ENCODE assay signal across 8 mouse cellular contexts in genomic region chr6:86479311-86479710, GRCm38 (mm10). TPM values are rescaled to one million over a fixed set of nuclear protein-coding genes. Genes with fewer than 3 reads are reported as not detected.
A peak's percentile ranks its signal among the peaks of the same experiment; 100 is the strongest.
DNase-seq lines count a peak whose midpoint lies in the region; ATAC-seq lines count a peak whose summit lies in the region.
"Had no signal": no experiment of that assay in that cellular context is flagged by ENCODE, and none has a peak within 500 bp of the region (broad histone marks: within the 10 kb centered on the region; RNA-seq: fewer than 3 reads in every experiment).

No protein-coding gene starts in this region.

- ATAC-seq in midbrain, embryonic 11.5 days (ENCODE audit: low FRiP score), result no peak

- H3K9ac ChIP-seq in midbrain, embryonic 11.5 days (ENCODE audit: low read length), result no peak overlapping the region

- no peaks in the 10 kb centered on the region for H3K27me3 ChIP-seq in limb, embryonic 10.5 days (ENCODE audit: low read depth, poor library complexity, severe bottlenecking)
- H3K27me3 ChIP-seq in midbrain, embryonic 11.5 days (ENCODE audit: control insufficient read depth, insufficient read depth, low read length), result no peaks in the 10 kb centered on the region

- no peak overlapping the region for H3K4me2 ChIP-seq in midbrain, embryonic 11.5 days

- H3K9me3 ChIP-seq in limb, embryonic 10.5 days (replicated peaks), result no peaks in the 10 kb centered on the region
- H3K9me3 ChIP-seq in midbrain, embryonic 11.5 days (ENCODE audit: control insufficient read depth, low read length), result no peaks in the 10 kb centered on the region

- H3K27ac ChIP-seq in brown adipose tissue, adult 24 weeks (replicated peaks; ENCODE audit: low read depth, low read length), result peak overlapping the region; percentile 84
- H3K27ac ChIP-seq in limb, embryonic 10.5 days, result peak overlapping the region; percentile 81
- H3K27ac ChIP-seq in midbrain, embryonic 11.5 days (ENCODE audit: low read depth, low read length), result no peak overlapping the region

- H3K4me3 ChIP-seq in brown adipose tissue, adult 24 weeks (ENCODE audit: insufficient read depth, low read depth, low read length), result no peak overlapping the region
- no peak overlapping the region for H3K4me3 ChIP-seq in limb, embryonic 10.5 days
- no peak overlapping the region for H3K4me3 ChIP-seq in midbrain, embryonic 11.5 days (ENCODE audit: low read depth, low read length)

- 63% methylated on average over 3 of the region's 3 CpGs for WGBS in limb, embryonic 10.5 days
- 66% methylated on average over 3 of the region's 3 CpGs for WGBS in midbrain, embryonic 11.5 days

- 0 out of 2 replicates have a peak, but pooled peaks cover 2% of the 10 kb centered on the region for H3K36me3 ChIP-seq in limb, embryonic 10.5 days
- no peaks in the 10 kb centered on the region for H3K36me3 ChIP-seq in midbrain, embryonic 11.5 days (ENCODE audit: control insufficient read depth, insufficient read depth, low read length)

- H3K4me1 ChIP-seq in brown adipose tissue, adult 24 weeks (ENCODE audit: control insufficient read depth, insufficient read depth, insufficient read length, low read length), result peaks cover 40% of the 10 kb centered on the region
- H3K4me1 ChIP-seq in limb, embryonic 10.5 days, result peaks cover 48% of the 10 kb centered on the region
- peaks cover 5% of the 10 kb centered on the region; the same call in 1 of the 2 replicates for H3K4me1 ChIP-seq in midbrain, embryonic 11.5 days (ENCODE audit: control insufficient read depth, insufficient read depth, low read length)

- intact Hi-C loops in heart, postnatal 14 days (cut with DNase I), result no loop called here

- DNase-seq in adipocyte (ENCODE audit: low spot score), result peak; percentile 23
- peak; percentile 44 to 45 for DNase-seq in heart, postnatal 14 days
- no peak for DNase-seq in limb, embryonic 10.5 days (ENCODE audit: low spot score)
- no peak for DNase-seq in frontal cortex, postnatal 14 days (ENCODE audit: low spot score in 2 of 2)
- DNase-seq in midbrain, embryonic 11.5 days (ENCODE audit: low spot score, missing footprints), result no peak
- DNase-seq in testis, postnatal 10 days (ENCODE audit: low spot score), result no peak

RNA-seq across cellular contexts. Expression of gene C87436, which starts 41.1 kb away (rescaled TPM):
- polyA plus RNA-seq in brown adipose tissue, adult 24 weeks (2012; ENCODE audit: insufficient read depth, insufficient read length, missing spikeins), result 10.4 and 13.6 TPM in 2 replicates
- 10 to 100 TPM; 11.4 to 12.4 TPM for total RNA-seq in heart, postnatal 14 days (2021)
- 23.9 and 25.2 TPM in 2 replicates for polyA plus RNA-seq in limb, embryonic 10.5 days (2016; fragmentation: Nextera tagmentation; extraction: Ambion mirVana)
- polyA plus RNA-seq in midbrain, embryonic 11.5 days (2014; fragmentation: Nextera tagmentation; extraction: Ambion mirVana), result 23.6 and 26.4 TPM in 2 replicates

RNA-seq across cellular contexts. Expression of gene Pcbp1, which starts 46.8 kb away (rescaled TPM):
- 107 and 116 TPM in 2 replicates for polyA plus RNA-seq in brown adipose tissue, adult 24 weeks (2012; ENCODE audit: insufficient read depth, insufficient read length, missing spikeins)
- 100 to 1,000 TPM; 168 to 179 TPM for total RNA-seq in heart, postnatal 14 days (2021)
- polyA plus RNA-seq in limb, embryonic 10.5 days (2016; fragmentation: Nextera tagmentation; extraction: Ambion mirVana), result 562 and 618 TPM in 2 replicates
- polyA plus RNA-seq in midbrain, embryonic 11.5 days (2014; fragmentation: Nextera tagmentation; extraction: Ambion mirVana), result 418 and 497 TPM in 2 replicates

RNA-seq across cellular contexts. Expression of gene Gm44790, which starts 52.9 kb away (rescaled TPM):
- not detected in 2 replicates for polyA plus RNA-seq in brown adipose tissue, adult 24 weeks (2012; ENCODE audit: insufficient read depth, insufficient read length, missing spikeins)
- not detected for total RNA-seq in heart, postnatal 14 days (2021)
- not detected in 2 replicates for polyA plus RNA-seq in limb, embryonic 10.5 days (2016; fragmentation: Nextera tagmentation; extraction: Ambion mirVana)
- not detected in 2 replicates for polyA plus RNA-seq in midbrain, embryonic 11.5 days (2014; fragmentation: Nextera tagmentation; extraction: Ambion mirVana)
- total RNA-seq: neutrophil, adult 5-6 weeks had no signal

Comparison
In these comparisons a context has a peak if more than half of its experiments do, and no peak if none do; other contexts are left out.
1. DNase-seq: peak in adipocyte (single experiment) and heart, postnatal 14 days (2 of 2); none in limb, embryonic 10.5 days (single experiment), frontal cortex, postnatal 14 days (0 of 2), midbrain, embryonic 11.5 days (single experiment) and testis, postnatal 10 days (single experiment).